Mouse (Mus musculus) heart, embryonic 12.5 days (tissue): ENCODE measurements around the gene Crygs. TPM values are rescaled to one million over a fixed set of nuclear protein-coding genes. Genes with fewer than 3 reads are reported as not detected.
"Not testable (repeated sequence)": the region's sequence is repeated elsewhere in the genome, so short reads cannot be mapped to it uniquely, and the experiment has no call there.

Experiments used
- ATAC-seq: fragments of 200-750 bp; cut with Nextera tagmentation; 2 replicates; pipeline ENCODE4 v1.8.0; 2017; ENCODE audit warnings: moderate TSS enrichment, moderate library complexity; ENCODE audit not compliant: insufficient number of reproducible peaks, low FRiP score
- H3K27ac ChIP-seq: fragments of 300-500 bp; sonication (generic); 2 replicates; pipeline ENCODE4 v1.5.1; 2016; ENCODE audit warnings: mild to moderate bottlenecking, moderate library complexity; ENCODE audit not compliant: poor library complexity, severe bottlenecking
- H3K27me3 ChIP-seq: fragments of 300-500 bp; sonication (generic); replicated peaks from 2 replicates; pipeline ENCODE4 v1.6.1; 2016; ENCODE audit warnings: mild to moderate bottlenecking, moderate library complexity
- H3K36me3 ChIP-seq: fragments of 300-500 bp; sonication (generic); 2 replicates; pipeline ENCODE4 v1.6.1; 2016; ENCODE audit warnings: mild to moderate bottlenecking, moderate library complexity
- H3K4me1 ChIP-seq: fragments of 300-500 bp; sonication (generic); replicated peaks from 2 replicates; pipeline ENCODE4 v1.6.1; 2016; ENCODE audit warnings: mild to moderate bottlenecking
- H3K4me2 ChIP-seq: fragments of 300-500 bp; sonication (generic); 2 replicates; pipeline ENCODE4 v1.6.1; 2016; ENCODE audit warnings: mild to moderate bottlenecking, moderate library complexity
- H3K4me3 ChIP-seq: fragments of 300-500 bp; sonication (generic); 2 replicates; pipeline ENCODE4 v1.5.1; 2016; ENCODE audit warnings: mild to moderate bottlenecking
- H3K9ac ChIP-seq: fragments of 300-500 bp; sonication (generic); 2 replicates; pipeline ENCODE4 v1.6.1; 2016; ENCODE audit warnings: mild to moderate bottlenecking, moderate library complexity
- H3K9me3 ChIP-seq: fragments of 300-500 bp; sonication (generic); replicated peaks from 2 replicates; pipeline ENCODE4 v1.6.1; 2016; ENCODE audit warnings: mild to moderate bottlenecking, moderate library complexity
- WGBS: fragments of 180-500 bp; shearing (Covaris S2); methylation state at CpG from one replicate; pipeline ENCODE4 v1.1.7; 2016; 5-methylcytosine and 5-hydroxymethylcytosine counted together
- polyA plus RNA-seq: library from polyadenylated mRNA; unstranded; fragments of >200 nt; fragmentation: Nextera tagmentation; extraction: Ambion mirVana; gene quantifications from 2 replicates; pipeline ENCODE4 v1.2.1, GENCODE M21; 2016

The Crygs gene
- polyA plus RNA-seq, 1 experiment from 2014 or later: not detected

DNA sequence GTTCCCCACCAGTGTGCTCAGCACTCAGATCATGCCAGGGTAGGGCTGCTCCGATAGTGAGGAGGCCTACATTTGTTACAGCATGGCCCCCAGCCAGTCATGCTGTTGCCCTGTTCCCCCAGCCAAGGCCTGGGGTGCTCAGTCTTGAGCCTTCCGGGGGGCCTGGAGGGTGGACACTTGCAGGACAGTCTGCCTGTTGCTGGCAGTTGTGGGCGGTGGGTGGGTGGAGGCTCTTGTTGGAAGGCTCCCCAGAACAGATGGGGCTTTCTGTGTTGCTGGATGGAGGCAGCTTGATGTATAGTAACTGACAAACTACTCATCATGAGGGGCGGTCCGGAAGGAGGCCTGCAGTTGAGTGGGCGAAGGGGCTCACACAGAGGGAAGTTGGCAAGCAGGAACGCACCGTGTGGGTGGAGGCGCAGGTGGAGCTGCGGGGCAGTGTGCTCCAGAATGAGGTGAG, 21.4 kb downstream of the Crygs start:
- Histone ChIP-seq H3K9me3 (no peaks in the 10 kb centered on the region; the same call in 1 of the 2 replicates), H3K4me2 (no peak overlapping the region), H3K4me3 (no peak overlapping the region), H3K9ac (no peak overlapping the region), H3K36me3 (no peaks in the 10 kb centered on the region), H3K27me3 (peaks cover 6% of the 10 kb centered on the region; the same call in 1 of the 2 replicates), H3K4me1 (peaks cover 7% of the 10 kb centered on the region; the same call in 1 of the 2 replicates), H3K27ac (no peak overlapping the region)
- 48% methylated on average over 10 of the region's 10 CpGs for WGBS
- no peak for ATAC-seq

DNA sequence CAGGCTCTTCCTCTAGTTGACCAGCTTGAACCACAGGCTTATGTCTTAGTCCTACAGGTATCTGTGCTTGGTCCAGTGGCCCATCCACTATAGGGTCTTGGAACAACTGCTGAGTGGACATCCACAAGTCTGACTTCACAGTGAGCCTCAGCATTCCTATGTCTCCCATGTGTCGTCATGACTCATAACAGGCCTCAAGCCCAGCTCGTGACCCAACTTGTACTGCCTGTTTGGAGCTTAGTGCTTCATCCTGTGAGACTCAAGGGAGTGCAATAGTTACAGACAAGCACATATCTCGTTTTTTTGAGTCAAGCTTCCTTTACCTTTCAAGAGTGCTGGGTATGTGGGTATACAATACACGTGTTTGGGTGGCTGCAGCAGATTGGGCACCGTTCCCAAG, 28.7 kb downstream of the Crygs start:
- no peak overlapping the region for H3K4me2 ChIP-seq
- H3K4me1 ChIP-seq: no peaks in the 10 kb centered on the region
- no peaks in the 10 kb centered on the region for H3K36me3 ChIP-seq
- H3K9ac ChIP-seq: no peak overlapping the region
- no peak for ATAC-seq
- H3K9me3 ChIP-seq: peaks cover 17% of the 10 kb centered on the region; the same call in 1 of the 2 replicates
- no peak overlapping the region for H3K4me3 ChIP-seq
- H3K27ac ChIP-seq: no peak overlapping the region
- H3K27me3 ChIP-seq: no peaks in the 10 kb centered on the region
- WGBS: 72% methylated on average over 5 of the region's 5 CpGs

DNA sequence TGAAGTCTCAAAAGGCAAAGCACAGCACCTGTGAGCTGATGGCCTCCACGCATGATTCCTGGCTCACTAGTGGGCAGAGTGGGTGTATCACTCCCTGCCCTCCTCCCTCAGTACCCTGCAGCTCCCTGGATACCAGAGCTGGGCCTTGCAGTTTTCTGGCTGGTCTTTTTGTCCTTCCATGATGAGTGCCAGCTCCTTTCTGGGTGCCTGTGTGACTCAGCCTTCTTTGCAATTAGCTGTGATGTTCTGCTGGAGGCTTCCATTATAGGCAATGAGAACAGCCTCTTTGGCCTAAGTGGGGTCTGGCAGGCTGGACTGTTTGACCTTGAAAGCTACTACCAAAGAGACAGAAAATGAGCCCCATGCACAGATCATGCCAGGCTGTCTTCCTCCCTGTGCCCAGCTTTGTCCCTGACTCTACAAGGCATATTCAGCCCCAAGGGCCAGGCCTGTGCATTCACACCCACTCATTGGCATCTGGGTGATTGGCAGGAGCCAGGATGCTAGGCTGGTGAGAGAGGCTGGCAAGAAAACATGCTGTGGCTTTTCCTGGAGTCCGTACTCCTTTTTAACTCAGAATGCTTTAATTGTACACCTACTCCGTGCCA, 32.0 kb downstream of the Crygs start:
- Histone ChIP-seq H3K36me3 (no peaks in the 10 kb centered on the region), H3K4me1 (0 out of 2 replicates have a peak, but pooled peaks cover 5% of the 10 kb centered on the region), H3K27me3 (no peaks in the 10 kb centered on the region), H3K9ac (no peak overlapping the region), H3K4me2 (no peak overlapping the region), H3K4me3 (no peak overlapping the region), H3K9me3 (peaks cover 17% of the 10 kb centered on the region; the same call in 1 of the 2 replicates), H3K27ac (no peak overlapping the region)
- no peak for ATAC-seq
- 80% methylated on average over 3 of the region's 3 CpGs for WGBS

DNA sequence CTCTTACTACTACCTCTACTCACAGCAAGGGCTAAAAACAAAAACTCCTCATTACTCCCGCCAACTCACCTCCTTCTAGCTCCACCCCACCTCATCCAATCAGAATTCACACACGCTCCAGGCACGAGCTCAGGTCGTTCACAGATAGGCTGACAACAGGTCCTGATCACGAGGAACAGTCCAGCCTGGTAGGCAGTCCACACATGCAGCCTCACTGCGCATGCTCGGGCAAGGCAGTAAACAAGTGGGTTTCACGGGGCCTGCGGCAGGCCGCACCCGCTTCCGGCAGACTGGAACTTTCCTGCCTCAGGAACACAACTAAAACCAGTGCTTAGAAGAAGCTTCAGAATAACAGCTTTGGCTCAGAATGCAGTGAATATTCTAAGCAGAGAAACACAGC, 33.1 kb downstream of the Crygs start:
- not testable (repeated sequence) for ATAC-seq

DNA sequence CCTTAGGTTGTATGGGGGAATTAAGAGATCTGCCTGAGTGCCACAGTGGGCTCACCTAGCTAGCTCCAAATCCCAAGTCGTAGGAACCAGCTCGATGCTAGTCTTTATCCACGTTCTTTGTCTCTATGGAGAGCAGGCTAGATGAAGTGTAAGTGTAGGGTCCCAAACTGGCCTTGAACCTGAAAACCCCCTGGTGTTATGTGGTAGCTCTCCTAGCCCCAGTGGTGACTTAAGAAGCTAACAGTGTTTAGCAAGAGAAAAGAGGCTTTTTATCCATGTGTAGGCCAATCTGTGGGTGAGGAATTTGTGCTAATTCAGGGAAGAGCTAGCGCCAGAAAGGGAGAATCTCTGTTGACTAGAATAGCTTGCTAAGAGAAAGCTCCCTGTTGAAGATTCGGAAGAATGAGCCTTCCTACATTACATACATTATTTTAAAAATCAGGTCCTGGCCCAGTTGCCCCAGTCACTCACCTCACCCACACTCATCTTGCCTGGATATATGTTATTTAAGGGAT, 35.8 kb downstream of the Crygs start:
- no peak for ATAC-seq
- Histone ChIP-seq H3K9ac (no peak overlapping the region), H3K27ac (no peak overlapping the region), H3K27me3 (no peaks in the 10 kb centered on the region), H3K4me3 (no peak overlapping the region), H3K4me1 (peaks cover 16% of the 10 kb centered on the region), H3K4me2 (no peak overlapping the region), H3K36me3 (no peaks in the 10 kb centered on the region), H3K9me3 (no peaks in the 10 kb centered on the region)
- WGBS: 66% methylated on average over 5 of the region's 5 CpGs

More for the DNA sequence above, 33.1 kb downstream of the Crygs start:
- not testable (repeated sequence) for H3K9ac ChIP-seq, H3K27me3 ChIP-seq, H3K4me2 ChIP-seq, H3K4me3 ChIP-seq, H3K36me3 ChIP-seq, H3K27ac ChIP-seq
- Histone ChIP-seq H3K4me1 (peaks cover 11% of the 10 kb centered on the region), H3K9me3 (peaks cover 17% of the 10 kb centered on the region; the same call in 1 of the 2 replicates)
- WGBS: 84% methylated on average over 12 of the region's 12 CpGs

DNA sequence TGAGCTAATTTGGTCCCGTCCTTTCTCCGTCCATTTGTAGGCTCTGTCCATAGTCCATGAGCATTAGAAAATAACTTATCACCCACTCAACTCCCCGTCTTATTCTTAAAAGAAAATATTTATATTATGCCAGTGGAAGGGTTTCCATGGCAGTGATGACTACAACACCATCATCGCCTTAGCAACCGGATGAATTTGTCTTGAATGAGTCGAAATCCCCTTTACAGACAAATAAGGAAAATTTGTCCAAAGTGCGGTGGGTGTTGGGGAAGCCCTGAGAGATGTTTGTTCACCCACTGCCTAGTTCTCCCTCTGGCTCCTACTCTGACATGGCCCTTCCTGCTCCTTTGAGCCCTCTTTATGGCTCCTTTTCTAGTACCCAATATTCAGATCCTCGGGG, 42.7 kb downstream of the Crygs start:
- Histone ChIP-seq H3K9me3 (no peaks in the 10 kb centered on the region), H3K4me3 (no peak overlapping the region), H3K4me1 (peaks cover 14% of the 10 kb centered on the region), H3K36me3 (no peaks in the 10 kb centered on the region), H3K4me2 (no peak overlapping the region), H3K27ac (no peak overlapping the region), H3K27me3 (no peaks in the 10 kb centered on the region), H3K9ac (no peak overlapping the region)
- ATAC-seq: no peak
- WGBS: 77% methylated on average over 8 of the region's 8 CpGs

DNA sequence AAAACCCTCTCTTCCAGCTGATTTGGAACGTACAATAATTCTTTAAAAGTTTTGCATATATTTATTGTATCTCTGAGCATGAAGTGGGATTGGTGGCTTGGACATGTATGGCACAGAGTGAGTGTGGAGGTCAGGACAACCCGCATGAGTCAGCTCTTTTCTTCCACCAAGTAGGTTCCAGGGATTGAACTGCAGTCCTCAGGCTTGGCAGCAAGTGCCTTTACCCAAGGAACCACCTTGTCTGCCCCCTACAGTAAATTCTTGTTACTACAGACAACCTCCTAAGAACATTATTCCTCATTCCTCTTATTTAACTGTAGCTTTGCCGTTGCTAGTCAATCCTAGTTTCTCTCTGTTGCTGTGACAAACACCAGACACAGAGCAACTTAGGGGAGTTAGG, 44.0 kb downstream of the Crygs start:
- Histone ChIP-seq H3K4me1 (peaks cover 5% of the 10 kb centered on the region; the same call in 1 of the 2 replicates), H3K36me3 (no peaks in the 10 kb centered on the region), H3K9me3 (no peaks in the 10 kb centered on the region), H3K27ac (no peak overlapping the region), H3K27me3 (no peaks in the 10 kb centered on the region), H3K4me3 (no peak overlapping the region), H3K9ac (no peak overlapping the region), H3K4me2 (no peak overlapping the region)
- no peak for ATAC-seq
- 84% methylated on average over 3 of the region's 3 CpGs for WGBS

DNA sequence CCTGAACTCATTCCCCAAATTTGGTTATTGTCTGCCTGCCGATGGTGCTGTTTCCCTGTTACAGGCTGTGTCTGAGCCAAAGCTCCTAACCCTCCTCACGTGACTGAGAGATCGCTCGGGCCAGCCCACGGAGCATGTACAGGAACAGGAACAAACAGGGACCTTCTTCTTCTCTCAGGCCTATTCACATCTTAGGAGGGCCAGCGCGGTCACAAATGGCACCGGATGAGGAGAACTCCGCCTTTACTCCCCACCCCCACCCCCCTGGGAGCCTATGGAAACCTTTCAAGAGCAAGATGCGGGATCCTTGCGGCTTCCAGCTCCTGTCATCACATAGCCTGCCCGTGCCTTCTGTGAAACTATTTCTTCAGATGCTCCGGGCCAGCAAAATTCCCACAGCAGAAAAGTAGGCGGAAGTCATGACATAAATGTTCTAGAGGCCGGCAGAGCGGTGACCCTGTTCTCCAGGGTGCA, 44.6 kb downstream of the Crygs start:
- Histone ChIP-seq H3K4me3 (peak overlapping the region; percentile 17; the same call in 1 of the 2 replicates), H3K4me1 (peaks cover 5% of the 10 kb centered on the region; the same call in 1 of the 2 replicates), H3K9ac (no peak overlapping the region), H3K27ac (no peak overlapping the region), H3K36me3 (no peaks in the 10 kb centered on the region), H3K4me2 (peak overlapping the region; percentile 49), H3K9me3 (no peaks in the 10 kb centered on the region), H3K27me3 (no peaks in the 10 kb centered on the region)
- WGBS: 47% methylated on average over 16 of the region's 16 CpGs
- ATAC-seq: no peak

DNA sequence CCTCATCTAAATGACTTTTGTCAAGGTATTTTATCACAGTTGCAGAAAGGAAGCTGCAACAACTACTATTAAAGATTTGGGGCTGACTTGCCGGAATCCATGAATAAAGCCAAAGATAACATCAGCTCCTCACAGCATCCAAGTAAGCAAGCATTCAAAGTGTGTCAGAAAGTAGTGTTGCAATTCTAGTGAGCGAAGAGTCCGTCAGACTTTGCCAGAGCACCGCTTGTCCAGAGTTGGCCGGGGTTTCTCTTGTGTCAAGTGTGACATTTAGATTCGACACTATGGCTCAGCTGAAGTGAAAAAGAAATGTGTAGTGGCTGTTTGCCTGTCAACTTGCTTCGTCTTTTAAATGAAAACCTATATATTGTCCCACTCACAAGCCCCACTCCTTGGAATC, 45.8 kb downstream of the Crygs start:
- WGBS: 80% methylated on average over 7 of the region's 7 CpGs

More for the DNA sequence above, 45.8 kb downstream of the Crygs start:
- Histone ChIP-seq H3K4me2 (no peak overlapping the region), H3K27ac (no peak overlapping the region), H3K9ac (no peak overlapping the region), H3K9me3 (peaks cover under 1% of the 10 kb centered on the region; the same call in 1 of the 2 replicates), H3K36me3 (no peaks in the 10 kb centered on the region), H3K4me1 (peaks cover 5% of the 10 kb centered on the region; the same call in 1 of the 2 replicates), H3K4me3 (no peak overlapping the region), H3K27me3 (no peaks in the 10 kb centered on the region)
- no peak for ATAC-seq
